Mouse (Mus musculus) forebrain, embryonic 14.5 days (tissue): ENCODE measurements around the gene Sipa1l2. TPM values are rescaled to one million over a fixed set of nuclear protein-coding genes. Genes with fewer than 3 reads are reported as not detected.

ENCODE experiments used
- ATAC-seq: fragments of 200-750 bp; cut with Nextera tagmentation; 2 replicates; pipeline ENCODE4 v1.8.0; 2017; ENCODE audit warnings: mild to moderate bottlenecking, moderate library complexity
- DNase-seq: peaks from one replicate; pipeline ENCODE4 v3.0.0-alpha.2; 2015; ENCODE audit warnings: low spot score
- H3K27ac ChIP-seq: fragments of 300-500 bp; sonication (generic); 2 replicates; pipeline ENCODE4 v1.5.1; 2014; ENCODE audit warnings: low read depth, mild to moderate bottlenecking, control low read depth, low read length, moderate library complexity
- H3K27me3 ChIP-seq: fragments of 300-500 bp; sonication (generic); replicated peaks from 2 replicates; pipeline ENCODE4 v1.6.1; 2014; ENCODE audit warnings: low read length, control low read depth, mixed read lengths; ENCODE audit not compliant: control insufficient read depth, insufficient read depth
- H3K36me3 ChIP-seq: fragments of 300-500 bp; sonication (generic); 2 replicates; pipeline ENCODE4 v1.6.1; 2014; ENCODE audit warnings: low read length, control low read depth; ENCODE audit not compliant: control insufficient read depth, insufficient read depth
- H3K4me1 ChIP-seq: fragments of 300-500 bp; sonication (generic); 2 replicates; pipeline ENCODE4 v1.6.1; 2014; ENCODE audit warnings: antibody characterized with exemption, low read length, control low read depth; ENCODE audit not compliant: control insufficient read depth, insufficient read depth
- H3K4me2 ChIP-seq: fragments of 300-500 bp; sonication (generic); 2 replicates; pipeline ENCODE4 v1.6.1; 2014; ENCODE audit warnings: mild to moderate bottlenecking, control low read depth, low read length
- H3K4me3 ChIP-seq: fragments of 300-500 bp; sonication (generic); 2 replicates; pipeline ENCODE4 v1.5.1; 2014; ENCODE audit warnings: low read depth, low read length, control low read depth
- H3K9ac ChIP-seq: fragments of 300-500 bp; sonication (generic); 2 replicates; pipeline ENCODE4 v1.6.1; 2014; ENCODE audit warnings: mild to moderate bottlenecking, low read length, control low read depth, moderate library complexity
- H3K9me3 ChIP-seq: fragments of 300-500 bp; sonication (generic); replicated peaks from 2 replicates; pipeline ENCODE4 v1.6.1; 2016; ENCODE audit warnings: low read length, control low read depth, mixed read lengths; ENCODE audit not compliant: control insufficient read depth
- WGBS: fragments of 180-500 bp; shearing (Covaris S2); extraction: QIAGEN DNeasy Blood & Tissue Kit; methylation state at CpG from one replicate; pipeline ENCODE4 v1.1.7; 2014; 5-methylcytosine and 5-hydroxymethylcytosine counted together
- polyA plus RNA-seq: library from polyadenylated mRNA; unstranded; fragments of >200 nt; fragmentation: Nextera tagmentation; extraction: Ambion mirVana; gene quantifications from 2 replicates; pipeline ENCODE4 v1.2.1, GENCODE M21; 2014

The Sipa1l2 gene
- polyA plus RNA-seq, 1 experiment from 2014 or later = 15.5 TPM

GRCm38 (mm10) chr8:125503808-125504207 lies 65.8 kb downstream of the Sipa1l2 start:
- H3K4me1 ChIP-seq = peaks cover 32% of the 10 kb centered on the region
- no peak for ATAC-seq
- DNase-seq = no peak
- H3K4me2 ChIP-seq = no peak overlapping the region
- no peaks in the 10 kb centered on the region for H3K9me3 ChIP-seq
- no peaks in the 10 kb centered on the region for H3K27me3 ChIP-seq
- 94% methylated on average over 8 of the region's 8 CpGs for WGBS
- H3K27ac ChIP-seq = no peak overlapping the region
- H3K4me3 ChIP-seq = no peak overlapping the region
- 0 out of 2 replicates have a peak, but pooled peaks cover 2% of the 10 kb centered on the region for H3K36me3 ChIP-seq
- no peak overlapping the region for H3K9ac ChIP-seq

- H3K36me3 ChIP-seq = 0 out of 2 replicates have a peak, but pooled peaks cover 2% of the 10 kb centered on the region
- no peak overlapping the region for H3K4me2 ChIP-seq
- H3K4me1 ChIP-seq = peaks cover 34% of the 10 kb centered on the region
- no peaks in the 10 kb centered on the region for H3K9me3 ChIP-seq
- WGBS = 88% methylated on average over 3 of the region's 3 CpGs
- DNase-seq (no peak), ATAC-seq (no peak)
- H3K4me3 ChIP-seq = no peak overlapping the region
- H3K27me3 ChIP-seq = no peaks in the 10 kb centered on the region
- no peak overlapping the region for H3K9ac ChIP-seq
- H3K27ac ChIP-seq = no peak overlapping the region
Measured at GRCm38 (mm10) chr8:125502828-125503227, 66.8 kb downstream of the Sipa1l2 start.

DNA sequence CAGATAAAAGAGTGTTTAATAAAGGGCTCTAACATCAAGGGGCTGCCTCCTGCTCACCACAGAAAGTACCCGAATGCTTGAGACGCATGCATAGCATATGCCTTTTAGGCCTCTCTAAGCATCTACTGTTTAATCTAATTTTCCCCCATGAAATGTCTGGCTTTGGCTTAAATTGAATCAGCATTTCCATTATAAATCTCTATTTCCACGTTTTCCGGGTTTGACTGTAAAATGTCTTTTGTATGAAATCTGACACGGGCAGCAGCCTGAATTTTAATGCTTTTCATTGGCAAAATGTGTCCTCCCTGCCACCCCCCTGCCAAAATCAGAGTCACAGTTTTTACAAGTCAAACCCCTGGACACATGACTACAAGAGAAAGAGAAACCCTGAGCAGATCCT lies 69.6 kb downstream of the Sipa1l2 start:
- Histone ChIP-seq H3K36me3 (0 out of 2 replicates have a peak, but pooled peaks cover 2% of the 10 kb centered on the region), H3K4me1 (peaks cover 16% of the 10 kb centered on the region), H3K4me3 (no peak overlapping the region), H3K27ac (no peak overlapping the region), H3K9ac (no peak overlapping the region), H3K27me3 (no peaks in the 10 kb centered on the region), H3K4me2 (no peak overlapping the region), H3K9me3 (no peaks in the 10 kb centered on the region)
- no peak for ATAC-seq
- WGBS = 74% methylated on average over 5 of the region's 5 CpGs
- no peak for DNase-seq

GRCm38 (mm10) chr8:125498508-125498907 lies 71.1 kb downstream of the Sipa1l2 start:
- ATAC-seq (no peak), DNase-seq (no peak)
- Histone ChIP-seq H3K9me3 (no peaks in the 10 kb centered on the region), H3K4me2 (no peak overlapping the region), H3K4me1 (peaks cover 5% of the 10 kb centered on the region; the same call in 1 of the 2 replicates), H3K36me3 (0 out of 2 replicates have a peak, but pooled peaks cover 2% of the 10 kb centered on the region), H3K27ac (no peak overlapping the region), H3K4me3 (no peak overlapping the region), H3K9ac (no peak overlapping the region), H3K27me3 (no peaks in the 10 kb centered on the region)
- WGBS = 67% methylated on average over 10 of the region's 10 CpGs

- 81% methylated on average over 2 of the region's 2 CpGs for WGBS
- Histone ChIP-seq H3K27ac (no peak overlapping the region), H3K4me2 (no peak overlapping the region), H3K9me3 (no peaks in the 10 kb centered on the region), H3K4me3 (no peak overlapping the region), H3K9ac (no peak overlapping the region), H3K4me1 (peaks cover 5% of the 10 kb centered on the region; the same call in 1 of the 2 replicates), H3K36me3 (peaks cover 21% of the 10 kb centered on the region), H3K27me3 (no peaks in the 10 kb centered on the region)
- no peak for DNase-seq
- ATAC-seq = no peak
Measured at GRCm38 (mm10) chr8:125495545-125495944, 74.1 kb downstream of the Sipa1l2 start.

DNA sequence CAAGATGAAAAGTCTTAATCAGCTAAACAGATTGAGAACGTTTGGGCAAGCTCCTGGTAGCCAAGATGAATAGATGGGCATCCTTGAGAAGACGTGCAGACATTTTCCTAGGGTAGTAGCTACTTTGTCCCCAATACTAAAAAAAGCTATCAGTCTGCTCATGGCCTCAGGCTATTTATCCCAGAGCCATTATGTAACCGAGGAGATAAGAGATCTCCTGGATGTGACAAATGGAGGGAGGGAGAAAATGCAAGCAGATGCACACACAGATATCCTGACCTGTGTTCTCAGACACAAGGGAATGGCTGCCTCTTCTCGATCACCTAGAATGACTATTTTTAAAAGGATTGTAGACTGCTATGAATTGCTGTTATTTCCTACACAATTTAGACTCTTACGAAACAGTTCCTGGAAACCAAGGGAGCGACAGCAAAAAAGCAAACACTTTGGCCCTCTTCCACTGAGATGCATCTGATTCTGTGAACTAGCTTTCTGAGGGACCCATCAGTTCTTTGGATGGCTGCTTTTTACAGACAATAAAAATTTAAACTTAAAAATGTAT lies 76.3 kb downstream of the Sipa1l2 start:
- no peak overlapping the region for H3K9ac ChIP-seq
- H3K4me3 ChIP-seq = no peak overlapping the region
- no peak for DNase-seq
- H3K36me3 ChIP-seq = peaks cover 26% of the 10 kb centered on the region
- no peak for ATAC-seq
- no peaks in the 10 kb centered on the region for H3K9me3 ChIP-seq
- H3K4me2 ChIP-seq = no peak overlapping the region
- 49% methylated on average over 6 of the region's 6 CpGs for WGBS
- peaks cover 5% of the 10 kb centered on the region; the same call in 1 of the 2 replicates for H3K4me1 ChIP-seq
- no peak overlapping the region for H3K27ac ChIP-seq
- H3K27me3 ChIP-seq = no peaks in the 10 kb centered on the region

DNA sequence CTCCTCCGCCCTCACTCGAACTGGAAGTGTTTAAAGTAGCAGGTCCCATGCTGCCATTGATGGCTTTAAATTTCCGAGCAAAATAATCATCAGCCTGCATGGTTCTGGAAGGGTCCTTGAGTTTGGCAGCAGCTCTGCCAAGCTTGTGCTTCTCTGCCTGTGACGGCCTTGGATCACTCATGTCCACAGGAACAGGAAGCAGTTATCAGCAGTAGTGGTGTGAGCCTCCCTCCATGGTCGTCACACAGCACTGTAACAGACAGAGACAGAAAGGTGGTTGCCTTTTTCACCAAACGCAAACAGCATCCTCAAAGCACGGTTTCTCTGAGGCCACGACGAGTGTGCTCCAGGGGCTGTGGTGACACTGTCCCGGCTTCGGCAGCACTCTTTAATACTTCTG lies 77.2 kb downstream of the Sipa1l2 start:
- H3K36me3 ChIP-seq = peaks cover 35% of the 10 kb centered on the region
- no peak overlapping the region for H3K9ac ChIP-seq
- H3K27me3 ChIP-seq = no peaks in the 10 kb centered on the region
- H3K9me3 ChIP-seq = no peaks in the 10 kb centered on the region
- ATAC-seq (no peak), DNase-seq (no peak)
- no peak overlapping the region for H3K4me2 ChIP-seq
- no peak overlapping the region for H3K27ac ChIP-seq
- 81% methylated on average over 11 of the region's 11 CpGs for WGBS
- peaks cover 3% of the 10 kb centered on the region; the same call in 1 of the 2 replicates for H3K4me1 ChIP-seq
- no peak overlapping the region for H3K4me3 ChIP-seq

- WGBS = 55% methylated on average over 1 of the region's 1 CpGs
- Histone ChIP-seq H3K36me3 (peaks cover 39% of the 10 kb centered on the region), H3K4me2 (no peak overlapping the region), H3K4me3 (no peak overlapping the region), H3K4me1 (peaks cover 12% of the 10 kb centered on the region), H3K27me3 (no peaks in the 10 kb centered on the region), H3K9ac (no peak overlapping the region), H3K9me3 (no peaks in the 10 kb centered on the region), H3K27ac (no peak overlapping the region)
- DNase-seq (no peak), ATAC-seq (no peak)
Measured at GRCm38 (mm10) chr8:125488747-125489146, 80.9 kb downstream of the Sipa1l2 start.

- H3K4me2 ChIP-seq = no peak overlapping the region
- DNase-seq (no peak), ATAC-seq (no peak)
- no peak overlapping the region for H3K9ac ChIP-seq
- peaks cover 12% of the 10 kb centered on the region for H3K4me1 ChIP-seq
- peaks cover 37% of the 10 kb centered on the region for H3K36me3 ChIP-seq
- no peaks in the 10 kb centered on the region for H3K9me3 ChIP-seq
- no peaks in the 10 kb centered on the region for H3K27me3 ChIP-seq
- no peak overlapping the region for H3K4me3 ChIP-seq
- WGBS = 87% methylated on average over 3 of the region's 3 CpGs
- H3K27ac ChIP-seq = no peak overlapping the region
Measured at GRCm38 (mm10) chr8:125485715-125486114, 83.9 kb downstream of the Sipa1l2 start.
